Mouse (Mus musculus) megakaryocyte, embryonic 14.5 days (primary cell): Measurements from ENCODE around the gene Cyp4a31.

Source experiments
- FLI1 ChIP-seq: IDR thresholded peaks from 2 replicates; pipeline ENCODE4 v1.6.1; 2012; ENCODE audit warnings: low read length, inconsistent platforms, mixed read lengths
- GATA1 ChIP-seq: IDR thresholded peaks from 3 replicates; pipeline ENCODE4 v1.6.1; 2012; ENCODE audit warnings: mixed read lengths, low read length, inconsistent platforms, borderline replicate concordance

GRCm38 (mm10) chr4:115563401-115563800 lies at the start of gene Cyp4a31:
- TF ChIP-seq GATA1 (no peak), FLI1 (no peak)
